Mouse (Mus musculus) telencephalon, adult 2 months (tissue): ENCODE data around the gene Icam2.

ENCODE experiments used
- DNase-seq: peaks from one replicate; pipeline ENCODE4 v3.0.0-alpha.2; 2011; ENCODE audit warnings: low read depth, low spot score

Icam2 gene

GRCm38 (mm10) chr11:106391546-106392188 lies 3.8 kb upstream of the Icam2 start:
- DNase-seq: peak; percentile 47

- no peak for DNase-seq
Measured at GRCm38 (mm10) chr11:106390757-106391156, 2.9 kb upstream of the Icam2 start.

- DNase-seq: no peak
Measured at GRCm38 (mm10) chr11:106389611-106390010, 1.7 kb upstream of the Icam2 start.

DNA sequence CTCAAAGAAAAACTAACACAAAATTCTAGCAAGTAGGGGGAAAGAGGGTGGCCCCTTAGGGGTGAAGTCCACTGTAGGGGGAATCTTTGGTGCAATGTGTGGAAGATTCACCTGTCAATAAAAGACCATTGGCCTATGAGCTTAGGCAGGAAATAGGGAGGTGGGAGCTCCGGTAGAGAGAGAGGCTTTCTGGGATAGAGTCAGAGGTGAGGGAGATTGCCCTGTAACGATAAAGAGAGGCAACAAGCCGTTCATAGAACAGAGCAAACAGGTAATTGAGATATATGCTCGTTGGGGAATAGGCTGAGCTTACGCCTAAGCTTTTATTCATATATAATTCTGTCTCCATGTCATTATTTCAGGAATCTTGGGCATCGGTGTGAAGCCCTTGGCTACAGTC lies 855 bp downstream of the Icam2 start:
- no peak for DNase-seq

GRCm38 (mm10) chr11:106386409-106386808 lies 1.5 kb downstream of the Icam2 start:
- no peak for DNase-seq

DNA sequence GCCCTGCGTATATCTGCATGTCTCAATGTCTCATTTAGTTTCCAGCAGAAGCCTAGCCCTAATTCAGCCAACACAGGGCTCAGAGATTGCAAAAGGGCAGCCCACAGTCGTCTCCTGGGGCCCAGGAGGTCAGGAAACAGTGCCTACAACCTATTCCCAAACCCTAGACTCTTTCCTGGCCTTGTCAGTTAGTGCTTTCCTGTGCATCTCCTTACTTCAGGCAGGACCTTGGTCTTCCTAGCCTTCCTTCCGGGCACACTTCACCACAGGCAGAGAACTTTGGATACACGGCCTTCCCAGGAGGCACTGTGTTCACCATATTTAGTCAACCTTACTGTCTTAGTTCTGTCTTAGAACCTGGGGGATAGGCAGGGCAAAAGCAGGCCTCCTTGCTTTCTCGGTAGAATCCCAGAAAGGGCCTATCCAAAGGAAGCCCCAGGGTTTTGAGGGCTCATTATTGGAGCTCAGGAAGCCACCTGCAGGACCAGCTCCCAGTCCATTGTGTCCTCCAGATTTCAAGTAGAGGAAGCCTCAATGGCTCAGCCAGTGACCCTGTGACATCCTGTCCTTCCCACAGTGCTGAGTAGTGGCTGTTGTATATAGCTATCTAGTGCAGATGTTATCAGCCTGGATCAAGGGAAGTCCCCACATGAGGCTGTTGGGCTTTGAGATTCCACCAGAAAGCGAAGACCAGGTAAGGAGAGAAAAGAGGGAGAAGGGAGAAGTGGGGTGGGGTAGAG lies 4.7 kb downstream of the Icam2 start:
- DNase-seq: no peak

DNA sequence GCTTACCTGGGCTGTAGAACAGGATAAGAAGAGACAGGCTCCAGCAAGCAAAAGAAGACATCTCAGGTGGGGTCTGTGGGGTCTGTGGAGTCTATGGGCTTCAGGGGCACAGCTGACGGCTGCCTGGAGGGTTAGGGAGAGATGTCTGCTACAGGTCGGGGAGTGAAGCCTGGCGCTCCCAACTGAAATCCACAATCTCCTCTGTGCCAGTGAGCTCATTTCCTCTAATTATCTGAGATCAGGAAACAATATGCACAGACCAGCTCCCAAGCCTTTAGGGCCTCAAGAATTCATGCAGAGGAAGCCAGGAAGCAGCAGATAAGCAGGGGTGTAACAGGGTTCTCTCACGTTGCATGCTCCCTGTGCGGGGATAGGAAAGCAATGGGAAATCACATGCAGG lies 5.5 kb downstream of the Icam2 start:
- DNase-seq: no peak

DNA sequence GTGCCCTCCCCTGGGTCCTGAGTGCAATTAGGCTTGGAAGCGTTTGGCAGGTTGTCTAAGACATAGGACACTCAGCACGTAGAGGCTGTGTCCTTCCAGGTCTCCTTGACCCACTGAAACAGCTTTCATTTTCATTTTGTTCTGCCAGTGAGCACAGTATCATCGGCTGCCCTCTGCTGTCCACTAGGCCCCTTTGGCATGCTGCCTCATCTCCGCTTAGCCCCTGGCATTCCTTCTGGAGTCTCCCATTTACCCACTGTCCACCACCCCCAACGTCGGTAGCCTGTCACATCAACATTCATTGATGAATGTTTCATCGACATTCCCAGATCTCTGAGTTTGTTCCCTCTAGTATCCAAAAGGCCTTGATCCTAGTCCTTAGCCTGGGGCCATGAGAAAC lies 6.0 kb downstream of the Icam2 start:
- no peak for DNase-seq

GRCm38 (mm10) chr11:106381011-106381410 lies 6.9 kb downstream of the Icam2 start:
- DNase-seq: no peak

GRCm38 (mm10) chr11:106374979-106375378 lies 12.9 kb downstream of the Icam2 start:
- no peak for DNase-seq

DNA sequence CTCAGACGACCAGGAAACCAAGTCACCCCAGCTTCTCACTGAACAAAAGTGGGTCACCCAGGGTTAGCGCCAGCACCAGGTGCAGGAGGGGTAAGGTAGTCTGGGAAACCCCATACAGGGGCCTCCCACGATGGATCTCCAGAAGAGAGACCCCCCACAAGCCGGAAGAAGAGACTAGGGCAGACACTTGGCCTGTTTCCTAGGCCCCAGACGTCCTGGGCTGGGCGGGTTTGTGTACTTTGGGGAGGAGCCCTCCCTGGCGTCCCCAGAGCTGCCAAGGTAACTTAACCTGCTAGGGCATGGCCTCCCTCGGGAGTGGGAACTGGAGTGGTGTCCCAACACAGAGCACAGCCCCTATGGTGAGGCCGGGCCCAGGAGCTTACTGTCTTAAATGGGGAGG lies 13.3 kb downstream of the Icam2 start:
- DNase-seq: no peak

DNA sequence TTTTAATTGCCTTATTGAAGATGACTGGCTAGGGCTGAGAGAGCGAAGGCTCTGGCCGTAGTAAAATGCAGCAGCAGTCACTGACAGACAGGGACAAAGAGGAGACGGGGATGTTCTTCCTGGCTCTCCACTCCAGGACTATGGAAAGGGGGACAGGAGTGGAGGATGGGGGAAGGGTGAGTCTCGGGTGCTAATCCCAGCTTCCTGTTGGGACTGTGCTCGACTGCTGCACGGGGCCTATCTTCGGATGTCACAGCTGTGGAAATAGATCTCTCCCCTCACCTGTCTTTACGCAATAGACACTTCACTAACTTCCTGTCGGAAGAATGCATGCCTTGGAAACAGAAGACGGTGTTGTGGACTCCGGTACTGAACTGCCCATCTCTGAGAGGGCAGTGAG lies 13.9 kb downstream of the Icam2 start:
- no peak for DNase-seq

DNA sequence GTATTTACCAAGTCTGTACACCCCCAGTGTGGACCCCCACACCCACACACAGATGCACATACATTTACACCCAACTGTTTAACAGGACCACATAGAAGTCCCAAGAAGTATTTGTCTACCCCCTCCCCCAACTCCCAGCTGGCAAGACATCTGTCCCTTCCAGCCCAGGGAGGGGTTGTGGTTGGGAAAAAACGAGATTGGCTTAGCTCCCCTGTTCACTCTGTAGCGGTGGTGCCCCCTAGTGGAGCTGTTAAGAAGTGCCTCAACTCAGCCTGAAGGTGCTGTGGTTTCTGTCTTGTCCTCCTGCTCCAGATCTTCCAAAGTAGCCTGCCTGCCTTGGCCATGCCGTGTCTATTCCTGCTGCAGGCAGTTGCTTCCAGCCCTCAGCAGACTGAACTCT lies 21.6 kb downstream of the Icam2 start:
- peak; percentile 31 for DNase-seq

DNA sequence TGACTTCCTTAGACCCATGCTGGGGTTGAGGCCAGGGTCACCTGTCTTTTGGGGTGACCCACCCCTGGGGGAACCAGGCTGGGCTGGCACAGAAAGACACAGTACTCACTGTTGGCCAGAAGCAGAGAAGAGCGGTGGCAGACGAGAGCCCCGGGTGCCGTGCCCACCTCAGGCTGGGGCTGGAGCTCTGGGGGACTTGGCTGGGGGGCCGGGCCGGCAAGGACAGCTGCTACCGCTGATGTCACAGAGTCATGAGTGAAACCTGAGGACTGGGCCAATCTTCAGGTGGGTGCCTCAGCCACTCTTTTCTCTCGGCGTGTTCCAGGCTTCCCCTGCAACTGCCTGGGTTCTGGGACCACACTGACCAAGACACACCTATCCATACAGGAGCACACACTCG lies 22.5 kb downstream of the Icam2 start, which contains the start of gene Prr29:
Gene Prr29, plus strand, starts transcription at position 107 of the 400 bp plus-strand sequence.
- no peak for DNase-seq

GRCm38 (mm10) chr11:106364712-106365111 lies 23.2 kb downstream of the Icam2 start:
- DNase-seq: peak; percentile 4

GRCm38 (mm10) chr11:106359350-106359749 lies 28.5 kb downstream of the Icam2 start:
- DNase-seq: no peak

DNA sequence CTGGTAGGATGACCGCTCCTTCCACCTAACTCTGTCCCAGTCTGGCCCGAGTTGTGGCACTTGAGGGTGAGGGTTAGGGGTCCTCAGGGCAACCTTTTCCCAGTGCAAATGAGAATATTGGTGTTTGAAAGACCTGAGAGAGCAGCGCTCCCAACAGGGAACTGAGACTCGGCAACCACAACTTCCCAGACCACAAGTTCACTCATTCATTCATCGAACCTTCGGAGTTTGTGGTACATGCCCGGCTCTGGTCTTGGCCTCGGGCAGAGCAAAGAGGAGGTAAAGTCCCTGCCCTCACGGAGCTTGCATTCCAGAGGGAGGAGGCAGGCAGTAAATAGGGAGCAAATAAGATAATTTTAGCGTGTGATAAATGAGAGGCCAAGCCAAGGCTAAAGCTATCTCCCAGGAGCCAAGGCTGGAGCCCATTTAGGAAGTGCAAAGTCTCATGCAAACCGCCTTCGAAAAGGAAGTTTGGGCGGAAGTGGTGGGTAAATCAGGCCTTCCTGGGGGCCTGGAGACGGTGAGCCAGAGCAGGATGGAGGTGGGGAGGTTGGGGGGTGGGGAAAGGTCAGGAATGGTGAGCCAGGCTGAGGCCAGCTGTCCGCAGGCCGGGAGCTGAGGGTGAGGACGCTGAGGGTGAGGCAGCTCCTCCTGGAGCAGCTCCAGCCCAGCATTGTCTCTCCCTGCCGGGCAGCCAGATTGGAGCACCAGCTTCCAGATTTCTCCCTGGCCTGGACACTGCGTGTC lies 32.3 kb downstream of the Icam2 start:
- DNase-seq: no peak

DNA sequence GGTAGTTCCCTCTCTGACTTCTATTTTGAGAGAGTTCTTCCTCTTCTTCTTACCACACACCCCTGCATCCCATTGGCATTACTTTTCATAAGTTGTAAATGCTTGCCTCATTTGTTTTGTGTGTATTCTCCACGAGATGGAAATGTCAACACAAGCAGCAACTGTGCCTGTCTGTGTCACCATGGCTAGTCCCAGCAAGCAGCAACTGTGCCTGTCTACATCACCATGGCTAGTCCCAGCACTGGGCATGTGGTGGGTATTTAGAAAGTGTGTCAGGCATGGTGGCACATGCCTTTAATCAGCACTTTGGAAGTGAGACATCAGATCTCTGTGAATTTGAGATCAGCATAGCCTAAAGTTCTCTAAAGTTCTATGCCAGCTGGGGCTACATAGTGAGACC lies 33.7 kb downstream of the Icam2 start:
- DNase-seq: no peak

DNA sequence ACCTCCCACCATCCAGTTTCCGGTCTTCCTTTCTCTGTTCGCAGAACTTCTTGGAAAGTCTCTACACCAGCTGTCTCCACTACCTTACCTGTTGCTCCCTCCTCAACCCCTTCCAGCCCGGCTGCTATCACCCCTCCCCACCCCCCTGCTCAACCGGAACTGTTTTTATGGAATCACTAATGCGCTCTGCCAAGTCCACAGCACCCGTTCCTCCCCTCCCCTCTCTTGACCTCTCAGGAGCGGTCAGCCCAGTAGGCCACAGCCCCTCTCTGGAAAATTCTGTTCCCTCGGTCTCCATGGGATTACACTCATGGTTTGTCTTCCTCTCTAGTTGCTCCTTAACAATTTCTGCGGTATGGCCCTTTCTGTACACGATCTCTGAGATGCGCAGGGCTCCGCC lies 34.7 kb downstream of the Icam2 start, which contains the start of gene Scn4a:
Gene Scn4a, minus strand, starts transcription at position 101 of the 400 bp plus-strand sequence.
- DNase-seq: no peak

DNA sequence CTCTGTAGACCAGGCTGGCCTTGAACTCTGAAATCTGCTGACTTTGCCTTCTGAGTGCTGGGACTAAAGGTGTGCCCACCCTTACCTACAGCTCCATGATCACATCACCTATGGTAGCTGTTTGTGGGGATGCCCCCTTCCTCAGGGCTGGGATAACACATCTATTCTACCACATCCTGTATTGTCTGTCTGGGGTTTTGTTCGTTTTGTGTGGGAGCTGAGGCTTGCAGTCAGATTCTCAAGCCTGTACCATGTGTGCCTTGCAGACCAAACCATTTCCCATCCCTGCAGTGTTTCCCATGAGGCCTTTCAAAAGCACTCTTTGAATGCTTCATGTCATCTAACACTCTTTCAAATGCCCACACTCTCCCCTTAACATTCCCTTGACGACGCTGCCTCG lies 35.9 kb downstream of the Icam2 start:
- no peak for DNase-seq

- no peak for DNase-seq
Measured at GRCm38 (mm10) chr11:106351253-106351652, 36.6 kb downstream of the Icam2 start.

DNA sequence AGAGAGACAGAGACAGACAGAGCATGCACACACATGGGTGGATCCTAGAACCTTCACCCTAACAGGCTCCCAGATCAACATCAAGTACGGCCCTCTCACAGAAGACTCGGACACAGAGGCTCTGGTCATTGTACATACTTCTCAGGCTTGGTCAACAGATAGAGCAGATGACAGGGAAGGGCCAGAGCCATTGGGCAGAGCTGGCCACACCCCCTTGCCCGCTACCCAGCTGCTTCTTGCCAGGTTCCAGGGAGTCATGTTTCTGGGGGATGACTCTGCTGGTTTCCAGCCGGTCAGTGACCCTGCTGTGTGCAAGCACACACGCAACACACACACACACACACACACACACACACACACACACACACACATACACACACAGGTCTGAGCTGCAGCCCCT lies 37.0 kb downstream of the Icam2 start:
- no peak for DNase-seq

- no peak for DNase-seq
Measured at GRCm38 (mm10) chr11:106349772-106350171, 38.1 kb downstream of the Icam2 start.
